Mouse (Mus musculus): ENCODE results near the gene Necab3.

- TF ChIP-seq GATA1 (IDR thresholded peaks at IDR 0.05; ENCODE audit: borderline replicate concordance, low read length) (no peak), FLI1 (IDR thresholded peaks at IDR 0.05; ENCODE audit: low read length) (no peak)
Measured at GRCm38 (mm10) chr2:154557184-154557832, 1.4 kb downstream of the Necab3 start.
